Mouse (Mus musculus): ENCODE measurements around the gene Cacna1c.

GRCm38 (mm10) chr6:118952377-118952776, 243.8 kb downstream of the Cacna1c start:
- TF ChIP-seq EP300 (optimal IDR thresholded peaks at IDR 0.05) (no peak), CTCF (IDR thresholded peaks at IDR 0.05; ENCODE audit: low read depth) (no peak)
